Mouse (Mus musculus) stomach, postnatal 0 days (tissue): ENCODE measurements at regions not wholly inside any gene's neighbourhood (a gene's known extent, or its start where the extent isn't known, plus 50 kb on each side); places are given as distances from the start of the nearest gene placed in this dataset.

Experiments
- CTCF ChIP-seq: IDR thresholded peaks from 2 replicates; pipeline ENCODE4 v1.5.1; 2016; ENCODE audit warnings: antibody characterized with exemption, low read depth, mild to moderate bottlenecking, moderate library complexity
- EP300 ChIP-seq: optimal IDR thresholded peaks from 2 replicates; pipeline ENCODE3; 2016; ENCODE audit warnings: antibody characterized with exemption

DNA sequence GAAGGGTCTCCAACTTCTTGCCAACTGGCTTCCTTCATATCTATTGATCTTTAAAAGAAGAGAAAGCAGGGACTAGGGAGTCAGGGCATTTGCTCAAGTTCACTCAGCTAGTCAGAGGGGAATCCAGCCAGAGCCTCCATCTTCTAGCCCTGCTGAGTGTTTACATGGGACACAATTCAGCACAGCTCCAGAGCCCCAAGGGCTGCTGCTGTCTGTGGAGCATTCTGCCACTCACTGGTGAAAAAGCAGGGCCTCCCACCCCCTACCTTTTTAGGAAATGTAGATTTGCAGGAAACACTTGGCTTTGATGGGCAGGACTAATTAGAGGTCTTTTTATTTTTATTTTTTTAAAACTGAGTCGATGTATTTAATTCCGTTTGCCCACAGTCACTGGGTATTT lies 213.0 kb upstream of the Tle3 start:
- no peak for TF ChIP-seq CTCF
- TF ChIP-seq EP300: no peak
